Mouse (Mus musculus): ENCODE data around the gene Rap1gds1.

DNA sequence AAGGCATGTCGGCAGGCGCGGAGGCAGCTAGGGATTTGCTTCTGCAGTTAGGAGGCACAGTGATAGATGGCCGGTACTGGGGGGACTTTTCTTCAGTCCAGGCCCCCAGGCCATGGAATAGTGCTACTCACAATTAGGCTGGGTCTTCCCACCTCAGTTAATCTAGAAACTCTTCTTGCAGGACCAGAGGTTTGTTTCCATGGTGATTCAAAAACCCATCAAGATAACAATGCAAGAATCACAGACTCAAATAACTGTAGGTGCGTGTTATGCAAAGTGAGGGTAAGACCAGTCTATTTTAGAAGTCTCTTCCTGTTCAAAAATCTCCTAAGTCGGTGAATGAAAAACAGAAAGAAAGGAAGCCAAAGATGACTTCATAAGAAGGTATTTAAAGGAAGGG lies 4.8 kb upstream of the Rap1gds1 start:
- TF ChIP-seq POLR2A (IDR thresholded peaks at IDR 0.05; ENCODE audit: control insufficient read depth, extremely low read depth, insufficient read depth, low read length, poor library complexity): no peak
- TF ChIP-seq CTCF (IDR thresholded peaks at IDR 0.05; ENCODE audit: borderline replicate concordance, control insufficient read depth, extremely low read depth, insufficient read depth, low read length, poor library complexity): no peak
